Mouse (Mus musculus): ENCODE measurements around the gene Lsg1.

DNA sequence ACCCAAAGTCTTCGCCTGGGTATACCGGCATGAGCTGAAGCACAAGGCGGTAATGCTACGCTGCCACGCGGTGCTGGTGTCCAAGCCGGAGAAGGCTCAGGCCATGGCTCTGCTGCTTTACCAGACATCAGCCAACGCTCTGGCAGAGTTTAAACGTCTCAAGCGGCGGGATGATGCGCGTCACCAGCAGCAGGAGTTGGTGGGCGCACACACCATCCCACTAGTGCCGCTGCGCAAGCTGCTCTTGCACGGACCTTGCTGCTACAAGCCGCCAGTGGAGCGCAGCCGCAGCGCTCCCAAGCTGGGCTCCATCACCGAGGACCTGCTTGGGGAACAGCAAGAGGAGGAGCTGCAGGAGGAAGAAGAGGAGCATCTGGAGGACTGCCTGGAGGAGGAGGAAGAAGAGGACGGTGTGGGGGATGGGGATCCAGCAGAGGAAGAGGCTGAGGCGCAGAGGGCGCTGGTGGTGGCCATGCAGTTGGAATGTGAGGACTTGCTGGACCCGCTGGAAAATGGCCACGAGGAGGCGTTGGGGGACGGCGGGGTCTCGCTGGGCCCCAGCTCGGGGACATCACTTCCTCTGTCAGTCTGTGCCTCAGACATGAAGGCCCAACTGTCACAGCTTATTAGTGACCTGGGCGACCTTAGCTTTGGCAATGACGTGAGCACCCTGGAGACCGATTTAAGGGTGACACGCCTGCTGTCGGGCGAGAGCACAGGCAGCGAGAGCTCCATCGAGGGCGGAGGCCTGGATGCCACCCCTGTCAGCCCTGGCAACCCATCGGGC lies 13.8 kb upstream of the Lsg1 start:
- TF ChIP-seq TAL1 (IDR thresholded peaks at IDR 0.05; ENCODE audit: low read length) (no peak), GATA1 (IDR thresholded peaks at IDR 0.05; ENCODE audit: low read length) (no peak)

Data from erythroblast, embryonic 14.5 days (primary cell).